Mouse (Mus musculus) megakaryocyte, embryonic 14.5 days (primary cell): Measurements from ENCODE around the gene Vps29.

Experiments used
- FLI1 ChIP-seq: IDR thresholded peaks from 2 replicates; pipeline ENCODE4 v1.6.1; 2012; ENCODE audit warnings: low read length, inconsistent platforms, mixed read lengths
- GATA1 ChIP-seq: IDR thresholded peaks from 3 replicates; pipeline ENCODE4 v1.6.1; 2012; ENCODE audit warnings: mixed read lengths, low read length, inconsistent platforms, borderline replicate concordance

GRCm38 (mm10) chr5:122414351-122414750 lies 60.2 kb downstream of the Vps29 start:
- TF ChIP-seq GATA1 (no peak), FLI1 (no peak)
